Mouse (Mus musculus): ENCODE measurements around the gene Mamdc2.

GRCm38 (mm10) chr19:23485940-23486600 lies 37.8 kb upstream of the Mamdc2 start:
- TF ChIP-seq CTCF (conservative IDR thresholded peaks at IDR 0.05; ENCODE audit: insufficient read depth, insufficient read length, low read depth, low read length) = no peak
- TF ChIP-seq POLR2A (IDR thresholded peaks at IDR 0.05; ENCODE audit: low read depth, low read length) = no peak

Measured in kidney, adult 2 months (tissue).